Mouse (Mus musculus) T-helper 2 cell (primary cell): ENCODE measurements around the gene Dock2.

ENCODE experiments used
- in situ Hi-C: fragments of 300-600 bp; cut with MboI, MseI; formaldehyde crosslinking; loops from one replicate; pipeline ENCODE4 v1.15.1; 2025; ENCODE audit warnings: high pct_unique_total_duplicates

The Dock2 gene

GRCm38 (mm10) chr11:34544631-34545030 is 239.1 kb downstream of the Dock2 start:
- in situ Hi-C loops: loop anchor here (5.0 kb wide), 1 partner anchor 138 kb away; no protein-coding TSS in a partner anchor

- in situ Hi-C loops: no loop called here
These were observed 251.6 kb downstream of the Dock2 start for GRCm38 (mm10) chr11:34532131-34532530.

- in situ Hi-C loops: no loop called here
These were observed 252.7 kb downstream of the Dock2 start for GRCm38 (mm10) chr11:34530971-34531370.

- in situ Hi-C loops: loop anchor here (5.0 kb wide), 1 partner anchor 269 kb away; no protein-coding TSS in a partner anchor
These were observed 255.7 kb downstream of the Dock2 start for GRCm38 (mm10) chr11:34528006-34528405.

GRCm38 (mm10) chr11:34527238-34527637 is 256.5 kb downstream of the Dock2 start:
- in situ Hi-C loops: loop anchor here (5.0 kb wide), 1 partner anchor 270 kb away; no protein-coding TSS in a partner anchor

GRCm38 (mm10) chr11:34525096-34525891 is 258.4 kb downstream of the Dock2 start:
- in situ Hi-C loops: loop anchor here (5.0 kb wide), 1 partner anchor 272 kb away; no protein-coding TSS in a partner anchor

- in situ Hi-C loops: loop anchor here (25.0 kb wide), 1 partner anchor 562 kb away; the partner anchor contains the start of gene Kcnmb1
These were observed 259.1 kb downstream of the Dock2 start for GRCm38 (mm10) chr11:34524586-34524985.

GRCm38 (mm10) chr11:34518566-34518965 is 265.1 kb downstream of the Dock2 start:
- in situ Hi-C loops: loop anchor here (25.0 kb wide), 1 partner anchor 556 kb away; the partner anchor contains the start of gene Kcnmb1

GRCm38 (mm10) chr11:34516971-34517370 is 266.7 kb downstream of the Dock2 start:
- in situ Hi-C loops: loop anchor here (25.0 kb wide), 1 partner anchor 555 kb away; the partner anchor contains the start of gene Kcnmb1

GRCm38 (mm10) chr11:34515301-34515700 is 268.4 kb downstream of the Dock2 start:
- in situ Hi-C loops: loop anchor here (25.0 kb wide), 1 partner anchor 553 kb away; the partner anchor contains the start of gene Kcnmb1

GRCm38 (mm10) chr11:34506390-34506789 is 277.3 kb downstream of the Dock2 start:
- in situ Hi-C loops: loop anchor here (10.0 to 25.0 kb wide), 2 partner anchors 544 to 1478 kb away; partner anchors contain the start of genes Kcnmb1 and Wwc1

- in situ Hi-C loops: loop anchor here (10.0 to 25.0 kb wide), 2 partner anchors 537 to 1485 kb away; partner anchors contain the start of genes Kcnmb1 and Wwc1
These were observed 284.0 kb downstream of the Dock2 start for GRCm38 (mm10) chr11:34499663-34500062.

GRCm38 (mm10) chr11:34494682-34495081 is 289.0 kb downstream of the Dock2 start:
- in situ Hi-C loops: no loop called here

- in situ Hi-C loops: no loop called here
These were observed 290.7 kb downstream of the Dock2 start for GRCm38 (mm10) chr11:34492986-34493385.

- in situ Hi-C loops: no loop called here
These were observed 291.5 kb downstream of the Dock2 start for GRCm38 (mm10) chr11:34492223-34492622.

GRCm38 (mm10) chr11:34489548-34489947 is 294.1 kb downstream of the Dock2 start:
- in situ Hi-C loops: no loop called here

- in situ Hi-C loops: no loop called here
These were observed 304.4 kb downstream of the Dock2 start for GRCm38 (mm10) chr11:34479301-34479700.

- in situ Hi-C loops: no loop called here
These were observed 313.9 kb downstream of the Dock2 start for GRCm38 (mm10) chr11:34469792-34470191.

GRCm38 (mm10) chr11:34468571-34468970 is 315.1 kb downstream of the Dock2 start:
- in situ Hi-C loops: no loop called here

GRCm38 (mm10) chr11:34467056-34467455 is 316.6 kb downstream of the Dock2 start:
- in situ Hi-C loops: no loop called here

- in situ Hi-C loops: loop anchor here (10.0 kb wide), 1 partner anchor 235 kb away; no protein-coding TSS in a partner anchor
These were observed 333.7 kb downstream of the Dock2 start for GRCm38 (mm10) chr11:34449944-34450343.

GRCm38 (mm10) chr11:34447891-34448290 is 335.8 kb downstream of the Dock2 start:
- in situ Hi-C loops: loop anchor here (10.0 kb wide), 1 partner anchor 237 kb away; no protein-coding TSS in a partner anchor
